Mouse (Mus musculus): Measurements from ENCODE around the gene Tgm2.

The Tgm2 gene

GRCm38 (mm10) chr2:158115838-158116453, 30.3 kb downstream of the Tgm2 start:
- in situ Hi-C loops (cut with MboI, MseI) = no loop called here

GRCm38 (mm10) chr2:158114931-158115330, 31.3 kb downstream of the Tgm2 start:
- in situ Hi-C loops (cut with MboI, MseI) = loop anchor here (5.0 kb wide), 1 partner anchor 92 kb away; no protein-coding TSS in a partner anchor

DNA sequence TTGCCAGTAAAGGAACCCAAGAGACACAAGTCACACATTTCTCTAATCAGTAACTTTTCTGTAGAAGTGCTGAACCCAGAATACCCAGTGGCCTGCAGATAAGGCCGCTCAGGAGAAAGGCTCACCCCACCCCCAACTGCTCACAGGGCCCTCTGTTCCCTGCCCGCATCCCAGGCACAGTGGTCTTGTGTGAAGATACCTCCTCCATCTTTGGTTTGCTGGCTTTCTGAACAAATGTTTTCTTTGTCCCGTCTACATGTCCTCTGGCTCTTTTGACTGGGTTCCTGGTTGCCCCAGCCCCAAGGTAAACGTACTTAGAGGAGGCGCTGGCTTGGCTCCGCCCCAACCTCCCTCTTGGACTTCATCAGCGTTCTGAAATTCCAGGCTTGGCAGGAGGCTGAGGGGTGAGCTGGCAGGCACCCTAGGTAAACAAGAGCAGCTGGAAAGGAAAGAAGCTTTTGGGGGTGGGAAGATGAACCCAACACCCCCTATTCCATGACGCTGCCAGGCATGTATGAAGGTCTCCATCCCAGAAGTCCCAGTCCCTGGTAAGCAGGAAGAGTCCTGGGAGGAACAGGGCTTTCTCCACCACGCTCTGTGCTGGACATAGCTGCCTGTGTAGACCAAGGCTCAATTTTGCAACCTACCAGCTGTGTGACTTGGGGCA, 32.5 kb downstream of the Tgm2 start:
- in situ Hi-C loops (cut with MboI, MseI) = loop anchor here (5.0 kb wide), 1 partner anchor 94 kb away; no protein-coding TSS in a partner anchor

GRCm38 (mm10) chr2:158109516-158109915, 36.7 kb downstream of the Tgm2 start:
- in situ Hi-C loops (cut with MboI, MseI) = no loop called here

- in situ Hi-C loops (cut with MboI, MseI) = no loop called here
These were observed 39.2 kb downstream of the Tgm2 start for GRCm38 (mm10) chr2:158106947-158107587.

DNA sequence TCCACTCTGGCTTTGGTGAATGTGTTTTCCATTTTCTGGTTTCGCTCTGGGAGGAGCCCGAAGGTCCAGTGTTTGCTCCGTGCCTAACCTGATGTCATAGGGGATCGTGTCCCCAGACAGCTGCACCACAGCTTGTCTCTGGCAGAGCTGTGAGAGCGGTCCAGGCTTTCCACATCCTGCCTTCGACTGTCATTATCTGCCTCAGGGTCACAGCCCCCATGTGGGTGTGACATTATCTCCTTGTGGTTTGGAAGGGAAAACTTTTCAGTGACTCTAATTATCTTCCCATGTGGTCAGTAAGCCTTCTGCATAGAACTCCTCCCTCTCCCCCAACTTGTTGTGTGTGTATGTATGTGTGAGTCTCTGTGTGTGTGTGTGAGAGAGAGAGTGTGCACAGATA, 40.6 kb downstream of the Tgm2 start:
- in situ Hi-C loops (cut with MboI, MseI) = no loop called here

- in situ Hi-C loops (cut with MboI, MseI) = no loop called here
These were observed 41.3 kb downstream of the Tgm2 start for GRCm38 (mm10) chr2:158104966-158105365.

- in situ Hi-C loops (cut with MboI, MseI) = no loop called here
These were observed 44.5 kb downstream of the Tgm2 start for GRCm38 (mm10) chr2:158101768-158102167.

DNA sequence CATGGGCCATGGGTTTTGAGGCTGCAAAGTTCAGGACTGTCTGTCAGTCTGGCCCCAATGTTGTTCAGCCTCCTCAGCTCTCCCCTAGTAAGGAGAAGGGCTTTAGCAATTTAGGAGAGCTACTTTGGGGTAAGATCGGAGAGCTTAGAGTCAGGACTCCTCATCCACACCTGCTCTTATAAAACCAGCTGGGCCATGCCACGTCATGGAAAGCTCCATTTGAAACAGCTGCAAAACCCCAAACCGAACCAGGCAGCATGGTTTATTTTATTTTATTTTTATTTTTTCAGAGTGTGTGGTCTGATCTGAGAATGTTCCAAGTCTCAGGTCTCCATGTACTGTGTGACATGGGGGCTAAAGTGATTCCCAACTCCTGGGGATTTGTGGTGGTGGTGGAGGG, 46.7 kb downstream of the Tgm2 start:
- in situ Hi-C loops (cut with MboI, MseI) = no loop called here

GRCm38 (mm10) chr2:158098730-158099129, 47.5 kb downstream of the Tgm2 start:
- in situ Hi-C loops (cut with MboI, MseI) = no loop called here

- in situ Hi-C loops (cut with MboI, MseI) = no loop called here
These were observed 49.2 kb downstream of the Tgm2 start for GRCm38 (mm10) chr2:158097071-158097470.

GRCm38 (mm10) chr2:158094846-158095245, 51.4 kb downstream of the Tgm2 start:
- in situ Hi-C loops (cut with MboI, MseI) = no loop called here

DNA sequence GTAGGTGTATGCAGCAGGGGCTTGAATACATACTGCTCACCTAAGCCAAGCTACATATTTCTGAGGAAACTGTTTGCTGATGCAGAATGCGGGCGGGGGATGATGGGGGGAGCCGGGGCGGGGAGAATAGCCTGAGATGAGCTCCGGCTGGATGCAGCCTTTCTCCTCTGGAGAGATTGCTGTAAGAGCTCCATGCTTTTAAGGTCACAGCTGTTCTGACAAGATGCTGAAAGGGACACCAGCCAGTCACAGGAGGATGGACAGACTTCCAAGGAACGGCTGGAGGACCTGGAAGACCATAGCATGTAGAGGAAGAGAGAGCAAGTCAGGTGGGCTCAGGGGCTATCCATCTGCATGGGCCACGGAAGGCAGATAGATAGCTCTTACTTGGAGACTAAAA, 51.9 kb downstream of the Tgm2 start:
- in situ Hi-C loops (cut with MboI, MseI) = no loop called here

GRCm38 (mm10) chr2:158093345-158093744, 52.9 kb downstream of the Tgm2 start:
- in situ Hi-C loops (cut with MboI, MseI) = no loop called here

- in situ Hi-C loops (cut with MboI, MseI) = no loop called here
These were observed 56.1 kb downstream of the Tgm2 start for GRCm38 (mm10) chr2:158090096-158090495.

DNA sequence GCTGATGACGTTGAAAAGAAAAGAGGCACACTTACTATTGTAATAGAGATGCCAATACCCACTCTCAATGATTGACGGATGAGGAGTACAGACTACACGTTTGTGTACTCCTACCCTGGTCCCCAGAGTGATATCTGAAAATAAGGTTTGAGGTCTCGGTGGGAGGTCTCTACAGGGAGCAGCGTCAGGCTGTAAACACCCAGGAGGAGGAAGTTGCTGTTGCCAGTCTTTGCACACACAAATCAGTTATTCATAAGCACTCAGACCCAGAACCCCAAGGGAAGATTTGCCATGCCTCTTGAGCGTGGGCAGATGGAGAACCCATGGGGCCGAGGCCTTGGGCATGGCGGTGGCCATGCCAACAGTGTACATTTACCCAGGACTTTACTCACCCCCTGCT, 61.8 kb downstream of the Tgm2 start:
- in situ Hi-C loops (cut with MboI, MseI) = no loop called here

DNA sequence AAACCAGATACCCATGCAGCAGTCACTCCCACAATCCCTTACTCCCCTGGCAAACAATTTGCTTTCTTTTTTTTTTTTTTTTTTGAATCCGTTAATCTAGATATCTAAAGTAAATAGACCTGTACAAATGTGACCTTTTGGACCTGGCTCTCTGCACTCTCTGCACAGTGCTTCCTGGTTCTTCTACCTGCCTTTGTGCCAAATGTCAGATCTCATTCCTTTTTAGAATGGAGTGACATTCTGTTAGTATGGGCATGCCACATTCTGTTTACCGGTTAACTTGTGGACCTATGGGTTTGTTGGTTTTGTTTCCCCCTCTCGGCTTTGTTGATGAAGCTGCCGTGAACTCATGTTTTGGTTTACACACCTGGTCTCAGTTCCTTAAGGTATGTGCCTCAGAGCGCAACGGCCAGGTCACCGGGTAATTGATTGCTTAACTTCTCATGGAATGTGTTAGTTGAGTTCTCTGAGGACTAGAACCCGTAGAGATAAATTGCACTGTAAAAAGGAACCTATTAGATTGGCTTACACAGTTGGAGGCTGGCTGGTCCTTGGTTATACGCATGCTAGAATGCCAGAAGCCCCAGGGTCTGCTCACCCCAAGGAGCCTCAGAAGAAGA, 65.5 kb downstream of the Tgm2 start:
- in situ Hi-C loops (cut with MboI, MseI) = no loop called here

DNA sequence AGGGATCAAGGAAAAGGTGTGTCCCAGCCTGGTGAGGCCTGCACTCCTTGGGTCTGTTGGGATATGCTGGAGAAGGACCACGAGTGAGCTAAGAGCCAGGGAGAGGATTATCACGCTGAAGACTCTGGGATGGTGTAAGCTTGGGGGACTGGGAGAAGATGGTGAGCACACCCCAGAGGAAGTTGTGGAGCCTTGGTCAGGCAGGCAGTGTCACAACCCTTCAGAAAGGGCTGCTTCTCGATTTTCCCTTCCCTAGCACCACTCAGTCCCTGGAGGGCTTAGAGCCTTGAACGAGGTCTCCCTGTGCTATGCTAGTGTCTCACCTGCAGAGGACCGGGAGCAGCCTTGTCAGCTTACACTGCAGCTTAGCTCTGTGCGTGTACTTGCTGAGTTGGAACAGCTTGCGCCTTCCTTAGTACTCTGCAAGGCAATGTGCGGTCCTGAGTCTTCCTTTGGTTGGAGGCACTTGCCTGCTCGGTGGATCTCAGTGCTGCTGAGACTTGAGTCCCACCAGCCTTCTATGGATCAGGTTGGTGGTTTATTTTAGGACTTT, 66.3 kb downstream of the Tgm2 start:
- in situ Hi-C loops (cut with MboI, MseI) = no loop called here

GRCm38 (mm10) chr2:158078971-158079370, 67.3 kb downstream of the Tgm2 start:
- in situ Hi-C loops (cut with MboI, MseI) = no loop called here

- in situ Hi-C loops (cut with MboI, MseI) = no loop called here
These were observed 68.3 kb downstream of the Tgm2 start for GRCm38 (mm10) chr2:158077981-158078380.

GRCm38 (mm10) chr2:158076690-158077089, 69.5 kb downstream of the Tgm2 start:
- in situ Hi-C loops (cut with MboI, MseI) = no loop called here

DNA sequence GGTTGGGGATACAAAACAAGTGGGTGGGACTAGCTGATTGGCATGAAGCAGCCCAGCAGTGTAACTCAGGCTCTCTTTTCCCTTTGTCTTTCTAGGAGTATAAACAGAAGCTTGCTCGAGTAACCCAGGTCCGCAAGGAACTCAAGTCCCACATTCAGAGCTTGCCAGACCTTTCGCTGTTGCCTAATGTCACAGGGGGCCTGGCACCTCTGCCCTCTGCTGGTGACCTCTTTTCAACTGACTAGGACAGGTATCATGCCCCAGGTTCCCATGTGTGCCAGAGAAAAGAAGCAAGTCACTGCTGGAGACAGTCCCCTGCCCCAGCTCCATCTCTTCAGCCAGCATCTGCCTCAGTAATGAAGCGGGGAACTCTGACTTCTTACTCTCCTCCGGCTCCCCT, 71.4 kb downstream of the Tgm2 start:
- in situ Hi-C loops (cut with MboI, MseI) = no loop called here

Measured in T-helper 2 cell (primary cell).